Comparison of ENCODE assay signal across 8 mouse cellular contexts in genomic region chr7:89517460-89518390, GRCm38 (mm10). TPM values are rescaled to one million over a fixed set of nuclear protein-coding genes. Genes with fewer than 3 reads are reported as not detected.
DNase-seq lines count a peak whose midpoint lies in the region; ATAC-seq and TF ChIP-seq lines count a peak whose summit lies in the region.

No protein-coding gene starts in this region.

- 2% methylated on average over 57 of the region's 61 CpGs for WGBS in hindbrain, postnatal 0 days
- WGBS in midbrain, postnatal 0 days = 1% methylated on average over 39 of the region's 61 CpGs

- no peaks in the 10 kb centered on the region for H3K36me3 ChIP-seq in erythroblast, embryonic 14.5 days (ENCODE audit: control insufficient read depth)
- no peaks in the 10 kb centered on the region for H3K36me3 ChIP-seq in hindbrain, postnatal 0 days (ENCODE audit: insufficient read depth, low read length)
- H3K36me3 ChIP-seq in midbrain, postnatal 0 days (ENCODE audit: insufficient read depth, low read length) = no peaks in the 10 kb centered on the region

- peak; percentile 64 for DNase-seq in embryo, embryonic 10 days (ENCODE audit: low spot score)
- DNase-seq in gastrocnemius, postnatal 25 days = peak; percentile 62
- DNase-seq in hindbrain, postnatal 0 days (ENCODE audit: low spot score) = peak; percentile 78
- DNase-seq in liver = peak; percentile 54
- DNase-seq in midbrain, postnatal 0 days (ENCODE audit: low spot score) = peak; percentile 67
- peak; percentile 23 for DNase-seq in testis, postnatal 14 days (ENCODE audit: low spot score)

- H3K9me3 ChIP-seq in erythroblast, embryonic 14.5 days (ENCODE audit: control insufficient read depth, low read length) = no peaks in the 10 kb centered on the region
- H3K9me3 ChIP-seq in hindbrain, postnatal 0 days (ENCODE audit: low read length) = no peaks in the 10 kb centered on the region
- H3K9me3 ChIP-seq in midbrain, postnatal 0 days (ENCODE audit: low read length) = no peaks in the 10 kb centered on the region

- peak; percentile 44 for TF ChIP-seq CTCF in hindbrain, postnatal 0 days (IDR thresholded peaks at IDR 0.05; ENCODE audit: low read depth)
- TF ChIP-seq CTCF in midbrain, postnatal 0 days (IDR thresholded peaks at IDR 0.05) = peak; percentile 45

- H3K4me1 ChIP-seq in erythroblast, embryonic 14.5 days (ENCODE audit: control insufficient read depth) = no peaks in the 10 kb centered on the region
- 0 out of 2 replicates have a peak, but pooled peaks cover 3% of the 10 kb centered on the region for H3K4me1 ChIP-seq in hindbrain, postnatal 0 days (ENCODE audit: insufficient read depth, low read length)
- H3K4me1 ChIP-seq in midbrain, postnatal 0 days (ENCODE audit: insufficient read depth, low read length) = 0 out of 2 replicates have a peak, but pooled peaks cover 4% of the 10 kb centered on the region

- 0 out of 2 replicates have a peak overlapping the region, but pooled peaks have one; percentile 28 for H3K27ac ChIP-seq in hindbrain, postnatal 0 days
- no peak overlapping the region for H3K27ac ChIP-seq in midbrain, postnatal 0 days (ENCODE audit: low read depth, low read length)

- peak overlapping the region; percentile 44 for H3K4me3 ChIP-seq in erythroblast, embryonic 14.5 days (replicated peaks)
- peak overlapping the region; percentile 73 for H3K4me3 ChIP-seq in hindbrain, postnatal 0 days (ENCODE audit: low read length)
- peak overlapping the region; percentile 72 for H3K4me3 ChIP-seq in midbrain, postnatal 0 days (ENCODE audit: low read depth, low read length)

- peak overlapping the region; percentile 58 for H3K9ac ChIP-seq in hindbrain, postnatal 0 days (replicated peaks; ENCODE audit: low read length)
- H3K9ac ChIP-seq in midbrain, postnatal 0 days (replicated peaks; ENCODE audit: low read length, poor library complexity, severe bottlenecking) = peak overlapping the region; percentile 60

- H3K4me2 ChIP-seq in hindbrain, postnatal 0 days (ENCODE audit: low read depth, low read length) = peak overlapping the region; percentile 99
- H3K4me2 ChIP-seq in midbrain, postnatal 0 days (ENCODE audit: low read depth, low read length, poor library complexity, severe bottlenecking) = peak overlapping the region; percentile 100

- ATAC-seq in erythroblast, adult 5-6 weeks (replicated peaks; ENCODE audit: low FRiP score, poor library complexity, severe bottlenecking) = no peak
- ATAC-seq in hindbrain, postnatal 0 days = peak; percentile 81
- peak; percentile 82 for ATAC-seq in midbrain, postnatal 0 days (ENCODE audit: low FRiP score)

- peaks cover 36% of the 10 kb centered on the region for H3K27me3 ChIP-seq in erythroblast, embryonic 14.5 days (ENCODE audit: control insufficient read depth)
- H3K27me3 ChIP-seq in hindbrain, postnatal 0 days (ENCODE audit: insufficient read depth, low read length) = no peaks in the 10 kb centered on the region
- 0 out of 2 replicates have a peak, but pooled peaks cover 5% of the 10 kb centered on the region for H3K27me3 ChIP-seq in midbrain, postnatal 0 days (ENCODE audit: insufficient read depth, low read length)

RNA-seq across cellular contexts. Expression of gene Prss23, which starts 9.3 kb away (rescaled TPM):
- polyA plus RNA-seq in erythroblast, embryonic 14.5 days (2012) = 0.02 TPM in 1 of 2 replicates, not detected in the other
- not detected in 2 replicates for total RNA-seq in erythroblast, adult 5-6 weeks (2015; ENCODE audit: low replicate concordance)
- not detected in 2 replicates for total RNA-seq in erythroblast, adult 5-6 weeks (2017; ENCODE audit: low replicate concordance)
- 10 to 100 TPM; 43.0 to 50.5 TPM for total RNA-seq in gastrocnemius, postnatal 25 days (2021)
- 29.1 and 32.3 TPM in 2 replicates for total RNA-seq in hindbrain, postnatal 0 days (2014; rRNA removed)
- polyA plus RNA-seq in hindbrain, postnatal 0 days (2015; fragmentation: Nextera tagmentation; extraction: Ambion mirVana) = 15.4 and 18.6 TPM in 2 replicates
- 6.8 and 10.1 TPM in 2 replicates for total RNA-seq in midbrain, postnatal 0 days (2014; rRNA removed)
- polyA plus RNA-seq in midbrain, postnatal 0 days (2015; fragmentation: Nextera tagmentation; extraction: Ambion mirVana) = 10.2 and 10.6 TPM in 2 replicates

Comparison
In these comparisons a context has a peak if more than half of its experiments do, and no peak if none do; other contexts are left out.
1. DNase-seq: peak in every context shown above with its lines; median percentile 78 in hindbrain, postnatal 0 days; 67 in midbrain, postnatal 0 days; 64 in embryo, embryonic 10 days; 62 in gastrocnemius, postnatal 25 days; 54 in liver; 23 in testis, postnatal 14 days.